Mouse (Mus musculus) spleen, adult 2 months (tissue): ENCODE results near the gene Dlgap4.

Experiments
- CTCF ChIP-seq: fragments of 200-500 bp; IDR thresholded peaks from 2 replicates; pipeline ENCODE4 v1.5.1; 2011; ENCODE audit warnings: mild to moderate bottlenecking, inconsistent platforms; ENCODE audit not compliant: insufficient read depth, insufficient read length, insufficient replicate concordance; ENCODE audit errors: extremely low read depth
- POLR2A ChIP-seq: fragments of 200-500 bp; IDR thresholded peaks from 2 replicates; pipeline ENCODE4 v1.6.1; 2011; ENCODE audit warnings: low read depth, low read length, inconsistent platforms

DNA sequence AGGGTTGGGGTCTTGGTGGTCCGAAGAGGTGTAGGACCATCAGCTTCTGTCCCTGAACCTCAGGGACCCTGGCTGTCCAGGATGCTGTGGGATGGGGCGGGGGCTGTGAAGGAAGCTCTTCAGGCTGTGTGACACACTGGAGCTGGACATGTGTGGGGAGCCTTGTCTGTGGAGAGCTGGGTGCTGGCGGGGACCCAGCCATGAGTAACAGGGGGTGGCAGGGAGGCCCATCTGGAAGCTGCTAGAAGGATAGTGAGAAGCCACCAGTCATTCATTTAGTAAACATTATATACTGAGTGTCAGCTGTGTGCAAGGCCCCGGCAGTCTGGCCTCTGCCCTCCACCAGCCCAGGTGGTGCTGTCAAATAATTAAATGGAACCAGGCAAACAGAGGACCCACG lies 34.5 kb downstream of the Dlgap4 start:
- no peak for TF ChIP-seq POLR2A
- no peak for TF ChIP-seq CTCF
